Mouse (Mus musculus): Measurements from ENCODE around the gene Traf1.

DNA sequence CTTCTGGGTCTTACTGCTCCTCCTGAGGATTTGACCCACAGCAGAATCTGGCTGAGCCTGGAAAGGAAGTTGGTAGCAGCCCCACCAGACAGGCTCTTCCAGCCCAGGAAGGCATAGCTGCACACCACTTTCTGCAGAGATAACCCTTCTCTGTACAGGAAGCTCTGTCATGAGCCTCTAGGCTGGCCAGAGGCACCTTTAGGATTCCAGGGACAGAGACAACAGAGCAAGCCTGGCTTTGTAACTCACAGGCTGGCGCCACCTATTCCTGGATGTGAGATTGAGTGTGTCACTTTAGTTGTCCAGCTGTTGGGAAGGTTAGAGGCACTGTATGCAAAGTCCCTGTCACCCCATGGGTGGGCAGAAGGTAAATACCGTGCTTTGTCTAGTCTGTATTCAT is 46.5 kb downstream of the Traf1 start:
- TF ChIP-seq CTCF (IDR thresholded peaks at IDR 0.05; ENCODE audit: borderline replicate concordance, insufficient read depth, low read length), result no peak
- no peak for TF ChIP-seq POLR2A (IDR thresholded peaks at IDR 0.05; ENCODE audit: low read depth, low read length)
